Mouse (Mus musculus): Measurements from ENCODE around the gene Trem3. TPM values are rescaled to one million over a fixed set of nuclear protein-coding genes. Genes with fewer than 3 reads are reported as not detected.

Gene Trem3
- polyA plus RNA-seq, 1 experiment = 0.16 TPM

- Histone ChIP-seq H3K27ac (ENCODE audit: insufficient read depth, low read depth, low read length) (no peak overlapping the region), H3K4me3 (ENCODE audit: low read depth, low read length) (no peak overlapping the region), H3K36me3 (ENCODE audit: control insufficient read depth, insufficient read depth, low read length) (no peaks in the 10 kb centered on the region), H3K27me3 (ENCODE audit: control insufficient read depth, insufficient read depth, low read length) (no peaks in the 10 kb centered on the region), H3K4me1 (ENCODE audit: control insufficient read depth, insufficient read depth, insufficient read length, low read length) (peaks cover 4% of the 10 kb centered on the region; the same call in 1 of the 2 replicates)
- TF ChIP-seq CTCF (IDR thresholded peaks at IDR 0.05; ENCODE audit: extremely low read depth, insufficient read length, insufficient replicate concordance, low read depth, low read length) (no peak), POLR2A (IDR thresholded peaks at IDR 0.05; ENCODE audit: low read depth, low read length) (no peak)
Measured at GRCm38 (mm10) chr17:48256575-48256974, 9.0 kb downstream of the Trem3 start.

GRCm38 (mm10) chr17:48261868-48262267 is 14.3 kb downstream of the Trem3 start:
- no peaks in the 10 kb centered on the region for H3K36me3 ChIP-seq (ENCODE audit: control insufficient read depth, insufficient read depth, low read length)
- no peak overlapping the region for H3K27ac ChIP-seq (ENCODE audit: insufficient read depth, low read depth, low read length)
- WGBS = 65% methylated on average over 2 of the region's 2 CpGs
- H3K27me3 ChIP-seq (ENCODE audit: control insufficient read depth, insufficient read depth, low read length) = no peaks in the 10 kb centered on the region
- no peak overlapping the region for H3K4me3 ChIP-seq (ENCODE audit: low read depth, low read length)
- TF ChIP-seq POLR2A (IDR thresholded peaks at IDR 0.05; ENCODE audit: low read depth, low read length) = no peak
- TF ChIP-seq CTCF (IDR thresholded peaks at IDR 0.05; ENCODE audit: extremely low read depth, insufficient read length, insufficient replicate concordance, low read depth, low read length) = no peak
- H3K4me1 ChIP-seq (ENCODE audit: control insufficient read depth, insufficient read depth, insufficient read length, low read length) = peaks cover 15% of the 10 kb centered on the region; the same call in 1 of the 2 replicates

GRCm38 (mm10) chr17:48263741-48264362 is 16.3 kb downstream of the Trem3 start, which contains the start of gene Treml4:
Gene Treml4, plus strand, starts transcription at chr17:48264295.
- WGBS = 79% methylated on average over 3 of the region's 3 CpGs
- Histone ChIP-seq H3K36me3 (ENCODE audit: control insufficient read depth, insufficient read depth, low read length) (no peaks in the 10 kb centered on the region), H3K4me1 (ENCODE audit: control insufficient read depth, insufficient read depth, insufficient read length, low read length) (peaks cover 19% of the 10 kb centered on the region; the same call in 1 of the 2 replicates), H3K4me3 (ENCODE audit: low read depth, low read length) (no peak within 1 kb of the TSS), H3K27ac (ENCODE audit: insufficient read depth, low read depth, low read length) (no peak within 1 kb of the TSS), H3K27me3 (ENCODE audit: control insufficient read depth, insufficient read depth, low read length) (no peaks in the 10 kb centered on the region)
- TF ChIP-seq CTCF (IDR thresholded peaks at IDR 0.05; ENCODE audit: extremely low read depth, insufficient read length, insufficient replicate concordance, low read depth, low read length) = no peak
- TF ChIP-seq POLR2A (IDR thresholded peaks at IDR 0.05; ENCODE audit: low read depth, low read length) = no peak

GRCm38 (mm10) chr17:48264662-48265061 is 17.1 kb downstream of the Trem3 start:
- H3K36me3 ChIP-seq (ENCODE audit: control insufficient read depth, insufficient read depth, low read length) = no peaks in the 10 kb centered on the region
- no peak for TF ChIP-seq POLR2A (IDR thresholded peaks at IDR 0.05; ENCODE audit: low read depth, low read length)
- TF ChIP-seq CTCF (IDR thresholded peaks at IDR 0.05; ENCODE audit: extremely low read depth, insufficient read length, insufficient replicate concordance, low read depth, low read length) = no peak
- H3K27ac ChIP-seq (ENCODE audit: insufficient read depth, low read depth, low read length) = no peak overlapping the region
- peaks cover 19% of the 10 kb centered on the region; the same call in 1 of the 2 replicates for H3K4me1 ChIP-seq (ENCODE audit: control insufficient read depth, insufficient read depth, insufficient read length, low read length)
- H3K4me3 ChIP-seq (ENCODE audit: low read depth, low read length) = no peak overlapping the region
- H3K27me3 ChIP-seq (ENCODE audit: control insufficient read depth, insufficient read depth, low read length) = no peaks in the 10 kb centered on the region
- 90% methylated on average over 7 of the region's 7 CpGs for WGBS

DNA sequence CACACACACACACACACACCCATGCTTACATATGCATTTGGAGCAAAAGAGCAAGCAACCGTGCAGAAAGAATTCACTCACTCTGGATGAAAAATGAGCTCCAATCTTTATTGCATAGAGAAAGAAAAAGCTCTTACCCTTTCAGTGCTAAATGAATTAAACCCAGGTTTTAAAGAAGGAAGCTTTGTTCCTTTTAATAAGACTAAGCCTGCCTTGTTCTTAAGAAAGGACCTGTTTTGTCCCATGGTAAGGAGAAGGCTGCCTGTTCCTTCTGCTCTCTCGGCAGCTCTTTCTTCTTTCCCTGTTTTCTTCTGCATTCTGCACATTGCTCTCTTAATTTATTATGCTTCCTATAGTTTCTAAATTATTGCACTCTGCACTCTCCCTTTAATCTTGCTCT is 18.6 kb downstream of the Trem3 start:
- Histone ChIP-seq H3K36me3 (ENCODE audit: control insufficient read depth, insufficient read depth, low read length) (no peaks in the 10 kb centered on the region), H3K27ac (ENCODE audit: insufficient read depth, low read depth, low read length) (no peak overlapping the region), H3K4me3 (ENCODE audit: low read depth, low read length) (no peak overlapping the region), H3K27me3 (ENCODE audit: control insufficient read depth, insufficient read depth, low read length) (no peaks in the 10 kb centered on the region), H3K4me1 (ENCODE audit: control insufficient read depth, insufficient read depth, insufficient read length, low read length) (peaks cover 19% of the 10 kb centered on the region; the same call in 1 of the 2 replicates)
- WGBS = 24% methylated on average over 2 of the region's 2 CpGs
- TF ChIP-seq CTCF (IDR thresholded peaks at IDR 0.05; ENCODE audit: extremely low read depth, insufficient read length, insufficient replicate concordance, low read depth, low read length) (no peak), POLR2A (IDR thresholded peaks at IDR 0.05; ENCODE audit: low read depth, low read length) (no peak)

- H3K27ac ChIP-seq (ENCODE audit: insufficient read depth, low read depth, low read length) = no peak overlapping the region
- WGBS = 20% methylated on average over 2 of the region's 2 CpGs
Measured at GRCm38 (mm10) chr17:48266610-48267304, 19.2 kb downstream of the Trem3 start.

GRCm38 (mm10) chr17:48267591-48267990 is 20.0 kb downstream of the Trem3 start:
- TF ChIP-seq CTCF (IDR thresholded peaks at IDR 0.05; ENCODE audit: extremely low read depth, insufficient read length, insufficient replicate concordance, low read depth, low read length) = no peak
- no peak for TF ChIP-seq POLR2A (IDR thresholded peaks at IDR 0.05; ENCODE audit: low read depth, low read length)
- Histone ChIP-seq H3K27ac (ENCODE audit: insufficient read depth, low read depth, low read length) (no peak overlapping the region), H3K4me3 (ENCODE audit: low read depth, low read length) (no peak overlapping the region), H3K27me3 (ENCODE audit: control insufficient read depth, insufficient read depth, low read length) (no peaks in the 10 kb centered on the region), H3K36me3 (ENCODE audit: control insufficient read depth, insufficient read depth, low read length) (no peaks in the 10 kb centered on the region), H3K4me1 (ENCODE audit: control insufficient read depth, insufficient read depth, insufficient read length, low read length) (peaks cover 23% of the 10 kb centered on the region; the same call in 1 of the 2 replicates)
- WGBS = 22% methylated on average over 1 of the region's 1 CpGs

More at GRCm38 (mm10) chr17:48266610-48267304, 19.2 kb downstream of the Trem3 start:
- Histone ChIP-seq H3K4me3 (ENCODE audit: low read depth, low read length) (no peak overlapping the region), H3K27me3 (ENCODE audit: control insufficient read depth, insufficient read depth, low read length) (no peaks in the 10 kb centered on the region), H3K4me1 (ENCODE audit: control insufficient read depth, insufficient read depth, insufficient read length, low read length) (peaks cover 19% of the 10 kb centered on the region; the same call in 1 of the 2 replicates), H3K36me3 (ENCODE audit: control insufficient read depth, insufficient read depth, low read length) (no peaks in the 10 kb centered on the region)
- no peak for TF ChIP-seq POLR2A (IDR thresholded peaks at IDR 0.05; ENCODE audit: low read depth, low read length)

All from small intestine, adult 2 months (tissue).